Mouse (Mus musculus) cerebellum, adult 11 months (tissue): ENCODE data around the gene Fam222b.
"Not testable (repeated sequence)": the region's sequence is repeated elsewhere in the genome, so short reads cannot be mapped to it uniquely, and the experiment has no call there.

Experiments used
- DNase-seq: peaks from one replicate; pipeline ENCODE4 v3.0.0; 2022

The Fam222b gene

DNA sequence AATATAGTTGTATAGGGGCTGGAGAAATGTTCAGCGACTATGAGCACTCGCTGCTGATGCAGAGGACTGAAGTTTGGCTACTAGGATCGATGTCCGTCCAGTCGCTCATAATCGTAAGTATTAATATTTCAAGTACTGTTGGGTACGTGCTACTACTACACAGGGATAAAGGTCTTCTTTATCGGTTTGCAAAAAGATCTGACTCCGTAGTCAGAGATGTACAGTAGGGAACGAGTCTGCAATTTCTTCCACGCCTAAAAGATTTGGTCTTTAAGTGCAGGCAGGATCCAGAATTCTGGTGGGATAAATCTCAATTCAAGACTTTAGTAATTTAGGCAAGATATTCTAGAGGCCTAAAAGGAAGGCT lies 340 bp upstream of the Fam222b start:
- DNase-seq: no peak

DNA sequence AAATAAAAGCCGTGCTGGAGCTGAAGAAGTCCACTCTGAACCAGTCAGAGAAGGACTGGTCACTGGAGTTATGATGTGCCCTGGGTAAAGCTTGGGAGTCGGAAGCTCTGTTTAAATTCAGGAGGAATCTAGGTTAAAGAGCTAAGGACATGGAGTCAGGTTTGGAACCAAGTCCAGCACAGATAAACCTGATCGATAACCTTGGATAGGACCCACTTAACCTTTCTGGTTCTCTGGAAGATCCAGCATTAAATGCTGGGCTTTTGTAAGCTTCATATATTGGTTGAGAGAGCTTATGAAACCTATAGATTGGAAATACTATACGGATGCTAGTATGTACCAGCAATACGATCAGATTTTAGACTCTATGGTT lies 670 bp downstream of the Fam222b start:
- no peak for DNase-seq

DNA sequence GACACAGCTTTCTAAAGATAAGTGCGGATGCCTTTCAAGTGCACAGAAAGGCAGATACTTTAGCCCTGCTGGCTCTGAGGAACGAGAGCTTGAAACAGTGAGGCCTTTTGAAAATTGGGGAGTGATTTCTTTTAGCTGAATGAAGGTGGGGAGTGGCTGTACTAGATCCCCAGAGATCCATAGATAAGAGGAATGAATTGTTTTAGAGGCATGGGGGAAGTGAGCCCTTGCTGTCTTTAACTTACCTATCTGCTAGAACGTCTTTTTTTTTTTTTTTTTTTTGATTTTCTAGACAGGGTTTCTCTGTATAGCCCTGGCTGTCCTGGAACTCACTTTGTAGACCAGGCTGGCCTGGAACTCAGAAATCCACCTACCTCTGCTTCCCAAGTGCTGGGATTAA lies 2.6 kb downstream of the Fam222b start:
- DNase-seq: no peak

DNA sequence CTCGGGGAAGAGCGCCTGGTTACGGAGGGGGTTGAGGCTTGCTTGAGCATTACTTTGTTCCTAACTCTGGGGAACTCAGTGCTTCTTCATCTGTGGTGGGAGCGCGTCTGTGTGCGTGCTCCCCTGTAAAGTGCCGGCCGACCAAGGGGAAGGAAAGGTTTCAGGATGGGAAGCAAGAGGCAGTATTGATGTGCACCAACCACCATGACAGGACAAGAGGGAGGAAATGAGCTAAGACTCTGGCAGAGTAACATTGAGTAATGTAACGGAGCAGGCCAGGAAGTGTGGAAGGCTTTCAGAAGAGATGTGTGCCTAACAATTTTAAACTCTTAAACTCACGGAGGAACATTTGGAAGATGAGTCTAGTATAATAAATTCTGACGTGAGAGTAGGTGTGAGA lies 6.3 kb downstream of the Fam222b start:
- no peak for DNase-seq

- no peak for DNase-seq
Observed at GRCm38 (mm10) chr11:78102142-78102541, 7.7 kb downstream of the Fam222b start.

- no peak for DNase-seq
Observed at GRCm38 (mm10) chr11:78102958-78103747, 8.7 kb downstream of the Fam222b start.

DNA sequence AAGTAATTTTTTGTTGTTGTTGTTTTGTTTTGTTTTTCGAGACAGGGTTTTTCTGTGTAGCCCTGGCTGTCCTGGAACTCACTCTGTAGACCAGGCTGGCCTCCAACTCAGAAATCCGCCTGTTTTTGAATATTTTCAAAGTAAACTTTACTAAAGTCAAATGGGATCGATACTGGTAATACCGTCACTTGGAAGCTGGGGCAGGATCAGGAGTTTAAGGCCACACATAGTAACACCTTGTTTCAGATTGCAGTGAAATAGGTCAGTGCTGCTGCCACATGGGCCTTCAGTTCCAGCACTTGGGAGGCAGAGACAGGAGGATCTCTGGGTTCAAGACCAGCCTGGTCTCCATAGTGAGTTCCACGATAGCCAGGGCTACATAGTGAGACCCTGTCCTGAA lies 10.0 kb downstream of the Fam222b start:
- DNase-seq: no peak

DNA sequence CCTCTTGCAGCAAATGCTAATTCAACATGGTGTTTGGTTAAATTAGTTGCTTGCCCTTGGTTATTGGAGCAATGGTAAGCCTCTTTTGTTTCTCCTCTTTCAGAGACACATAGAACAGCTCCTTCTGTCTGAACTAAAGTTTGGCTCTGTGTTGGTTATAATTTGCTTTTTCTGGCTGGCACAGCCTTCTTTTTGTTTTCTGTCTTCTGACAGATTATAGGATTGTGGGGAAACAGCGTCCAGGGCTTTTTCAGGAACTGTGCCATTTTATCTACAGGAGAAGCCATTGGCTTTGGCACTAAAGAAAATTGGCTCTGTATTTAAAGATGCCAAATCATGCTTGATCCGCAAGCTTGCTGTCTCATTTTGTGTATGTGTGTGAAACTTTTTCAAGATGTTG lies 19.2 kb downstream of the Fam222b start:
- no peak for DNase-seq

DNA sequence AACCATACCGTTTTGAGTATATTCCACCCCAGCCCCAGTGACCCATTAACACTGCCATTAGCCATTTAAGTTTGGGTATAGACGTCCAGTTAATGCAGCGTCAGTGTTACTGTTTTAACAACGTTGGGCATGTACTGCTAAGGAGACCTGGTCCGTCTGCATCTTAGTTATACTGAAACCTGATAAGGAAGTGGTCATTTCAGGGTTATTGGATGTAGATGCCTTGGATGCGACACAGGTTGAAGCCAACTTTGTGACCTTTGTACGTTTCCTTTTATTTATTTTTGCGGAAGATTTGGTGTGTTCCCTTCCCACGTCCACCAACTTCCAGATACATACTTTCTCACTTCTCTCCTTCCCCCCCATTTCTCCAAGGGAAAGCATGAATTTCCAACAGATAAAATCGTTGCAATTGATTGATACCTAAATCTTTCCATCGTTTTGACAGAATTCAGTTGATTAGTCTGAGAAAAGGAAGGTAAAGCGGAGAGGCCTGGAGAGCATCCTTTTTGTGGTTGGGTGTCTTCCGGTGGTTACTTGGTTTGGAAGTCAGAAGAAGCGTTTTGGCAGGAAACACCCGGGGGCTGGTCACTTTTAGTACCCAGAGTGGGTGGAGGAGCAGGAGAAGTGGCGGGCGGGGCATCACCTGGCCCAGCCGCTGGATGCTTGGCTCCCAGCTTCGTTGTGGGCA lies 20.4 kb downstream of the Fam222b start:
- no peak for DNase-seq

- DNase-seq: peak; percentile 93
Observed at GRCm38 (mm10) chr11:78115367-78116145, 21.1 kb downstream of the Fam222b start.

DNA sequence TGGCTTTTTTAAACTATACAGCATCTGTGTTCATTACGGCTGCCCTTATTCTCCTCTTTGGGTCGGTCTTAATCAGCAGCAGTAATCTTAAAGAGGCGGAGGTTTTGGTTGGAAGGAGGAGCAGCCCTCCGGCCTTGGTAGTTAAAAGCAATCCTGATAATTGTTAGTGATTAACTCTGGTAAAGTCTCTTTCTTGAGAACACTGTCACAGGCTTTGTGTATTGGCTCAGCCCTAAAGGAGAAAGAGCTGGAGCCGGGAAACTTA lies 21.6 kb downstream of the Fam222b start:
- no peak for DNase-seq

DNA sequence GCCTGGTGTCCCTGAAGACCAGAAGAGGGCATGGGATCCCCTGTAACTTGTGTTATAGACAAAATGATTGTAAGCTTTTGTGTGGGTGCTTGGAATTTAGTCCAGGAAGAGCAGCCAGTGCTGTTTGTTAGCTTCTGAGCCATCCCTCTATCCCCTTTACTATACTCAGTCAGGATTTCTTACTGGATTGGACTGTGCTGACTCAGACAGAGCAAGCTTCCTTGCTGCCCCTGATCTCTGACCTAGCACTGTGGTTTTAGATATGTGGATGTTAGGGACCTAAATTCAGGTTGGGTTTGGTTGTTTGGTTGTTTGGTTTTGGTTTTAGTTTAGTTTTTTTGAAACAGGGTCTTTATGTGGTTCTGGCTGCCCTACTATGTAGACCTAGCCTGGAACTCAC lies 24.0 kb downstream of the Fam222b start:
- DNase-seq: no peak

GRCm38 (mm10) chr11:78119898-78120297 lies 25.4 kb downstream of the Fam222b start:
- no peak for DNase-seq

DNA sequence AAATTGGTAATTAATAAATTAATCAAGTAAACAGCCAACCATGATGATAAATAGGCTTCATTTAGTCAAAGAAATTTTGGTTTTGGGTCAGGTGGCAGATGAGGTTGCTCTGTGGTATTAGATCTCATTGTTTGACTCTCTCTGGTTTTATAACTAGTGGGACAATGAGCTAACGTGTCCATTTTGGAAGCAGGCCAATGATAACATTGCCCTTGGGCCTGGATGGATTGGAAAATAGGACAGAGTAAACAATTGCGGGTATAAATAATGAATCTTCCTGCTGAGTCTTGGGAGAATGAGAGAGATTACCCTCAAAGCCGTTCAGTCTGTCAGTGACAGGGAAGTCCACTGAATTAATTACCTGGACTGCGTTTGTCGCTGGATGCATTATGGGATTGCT lies 26.7 kb downstream of the Fam222b start:
- no peak for DNase-seq

- no peak for DNase-seq
Observed at GRCm38 (mm10) chr11:78122815-78123214, 28.4 kb downstream of the Fam222b start.

GRCm38 (mm10) chr11:78123782-78124181 lies 29.3 kb downstream of the Fam222b start:
- DNase-seq: no peak

DNA sequence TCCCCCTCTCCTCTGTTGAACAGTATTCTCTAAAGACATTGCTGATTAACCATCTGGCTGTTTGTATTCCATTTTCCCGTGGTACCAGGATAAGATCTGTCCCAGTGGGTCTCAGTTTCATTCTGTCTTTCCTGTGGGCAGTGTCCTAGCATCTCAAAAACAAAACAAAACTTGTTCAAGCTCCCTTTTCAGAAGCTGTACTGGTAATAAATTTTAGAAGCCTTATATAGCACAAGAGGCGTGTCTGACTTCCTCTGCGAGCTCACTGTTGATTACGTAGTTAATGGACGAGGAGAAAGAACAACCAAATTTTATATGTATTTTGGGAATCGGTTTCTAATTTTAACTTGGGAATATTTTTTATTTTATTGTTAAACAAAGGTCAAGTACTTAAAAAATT lies 31.2 kb downstream of the Fam222b start:
- no peak for DNase-seq

- no peak for DNase-seq
Observed at GRCm38 (mm10) chr11:78126739-78127138, 32.3 kb downstream of the Fam222b start.

DNA sequence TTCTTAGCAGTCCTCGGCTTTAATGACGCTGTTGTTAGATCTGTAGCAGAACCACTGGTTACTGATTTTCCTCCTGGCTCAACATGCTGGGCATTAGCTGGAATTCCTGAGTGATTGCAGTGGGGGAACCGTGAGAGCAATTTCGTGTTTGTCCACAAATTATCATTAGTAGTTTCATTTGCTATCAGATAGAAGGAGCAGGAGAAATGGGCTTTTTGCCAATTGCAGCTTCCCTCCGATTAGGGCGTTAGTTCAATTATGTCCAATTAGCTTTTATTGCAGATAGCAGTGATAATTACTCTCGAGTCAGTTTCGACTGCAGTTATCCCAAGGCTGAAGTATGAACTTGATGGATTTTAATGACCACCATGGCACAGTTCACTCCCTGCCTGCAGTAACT lies 35.0 kb downstream of the Fam222b start:
- no peak for DNase-seq

DNA sequence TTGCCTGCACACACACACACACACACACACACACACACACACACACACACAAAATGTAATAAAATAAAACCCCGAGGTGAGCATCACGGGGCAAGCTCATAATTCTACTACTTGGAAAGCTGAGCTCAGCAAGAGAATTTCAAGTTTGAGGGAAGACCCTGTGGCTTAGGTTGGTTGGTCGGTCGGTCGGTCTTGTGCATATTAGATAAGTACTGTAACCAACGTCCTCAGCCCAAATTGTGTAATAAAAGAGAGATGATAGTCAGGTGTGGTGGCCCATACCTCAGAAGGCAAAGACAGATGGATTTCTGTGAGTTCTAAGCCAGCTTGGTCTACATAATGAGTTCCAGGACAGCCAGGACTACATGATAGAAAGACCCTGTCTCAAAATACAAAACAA lies 39.5 kb downstream of the Fam222b start:
- no peak for DNase-seq

- no peak for DNase-seq
Observed at GRCm38 (mm10) chr11:78134344-78134743, 39.9 kb downstream of the Fam222b start.

DNA sequence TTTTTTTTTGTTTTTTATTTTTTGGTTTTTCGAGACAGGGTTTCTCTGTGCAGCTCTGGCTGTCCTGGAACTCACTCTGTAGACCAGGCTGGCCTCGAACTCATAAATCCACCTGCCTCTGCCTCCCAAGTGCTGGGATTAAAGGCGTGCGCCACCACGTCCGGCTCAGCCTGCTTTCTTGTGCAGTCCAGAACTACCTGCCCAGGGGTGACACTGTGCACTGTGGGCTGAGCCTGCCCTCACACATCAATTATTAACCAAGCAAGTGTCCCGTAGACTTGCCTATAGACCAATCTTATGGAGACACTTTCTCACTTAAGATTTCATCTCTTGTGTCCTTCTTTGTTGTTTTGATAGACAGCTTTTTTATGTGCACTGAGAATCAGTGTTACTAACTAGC lies 40.9 kb downstream of the Fam222b start:
- DNase-seq: not testable (repeated sequence)

DNA sequence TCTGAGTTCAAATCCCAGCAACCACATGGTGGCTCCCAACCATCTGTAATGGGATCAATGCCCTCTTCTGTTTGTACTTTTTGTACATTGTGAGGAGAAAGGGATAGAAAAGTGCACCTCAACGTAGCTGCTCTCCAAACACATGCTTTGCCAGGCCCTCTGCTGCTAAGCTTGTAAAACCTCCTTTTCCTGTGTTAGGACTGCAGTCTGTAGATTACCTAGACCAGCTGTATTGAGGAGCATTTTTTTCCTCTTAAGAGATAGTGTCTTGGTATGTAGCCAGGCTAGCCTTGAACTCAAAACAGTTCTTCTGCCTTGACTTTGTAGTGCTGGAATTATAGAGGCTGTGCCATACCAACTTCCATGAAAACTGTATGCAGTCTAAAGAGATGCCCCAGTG lies 41.7 kb downstream of the Fam222b start:
- DNase-seq: no peak

DNA sequence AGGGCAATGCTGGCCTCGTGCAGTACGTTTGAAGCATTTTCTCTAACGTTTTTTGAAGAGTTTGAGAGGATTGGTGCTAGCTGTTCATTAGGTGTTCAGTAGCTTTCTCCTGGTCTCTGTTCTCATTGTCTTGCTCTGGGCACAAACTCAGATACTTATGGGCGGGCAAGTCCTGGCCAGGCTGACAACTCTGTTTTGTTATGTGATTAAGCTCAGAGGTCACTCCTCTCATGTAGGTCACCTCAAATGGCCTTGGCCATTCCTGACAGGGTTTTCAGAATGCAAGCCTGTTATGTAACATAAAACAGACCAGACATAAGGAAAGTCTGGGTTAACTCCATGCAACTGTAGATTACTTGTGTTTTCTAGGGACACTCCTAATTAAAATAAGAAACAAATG lies 43.1 kb downstream of the Fam222b start:
- no peak for DNase-seq
